ENCODE assay signal across 8 mouse cellular contexts in genomic region chr5:107437464-107438281, GRCm38 (mm10). TPM values are rescaled to one million over a fixed set of nuclear protein-coding genes. Genes with fewer than 3 reads are reported as not detected.
DNase-seq lines count a peak whose midpoint lies in the region; TF ChIP-seq lines count a peak whose summit lies in the region.

Gene Btbd8 (plus strand): TSS chr5:107437997.

- peak within 1 kb of the TSS; percentile 95 for H3K4me3 ChIP-seq in gastrocnemius, adult 2 months
- H3K4me3 ChIP-seq in megakaryocyte, embryonic 14.5 days (replicated peaks), result peak within 1 kb of the TSS; percentile 99

- H3K27ac ChIP-seq in gastrocnemius, adult 2 months, result peak within 1 kb of the TSS; percentile 97

- H3K4me1 ChIP-seq in megakaryocyte, embryonic 14.5 days, result peaks cover 53% of the 10 kb centered on the region

- peak; percentile 86 for DNase-seq in WW6 (ENCODE audit: low read depth, low spot score)
- DNase-seq in cerebellum, postnatal 4 days (ENCODE audit: low spot score in 2 of 2), result peak; percentile 96
- peak; percentile 97 for DNase-seq in gastrocnemius, adult 2 months
- DNase-seq in hindlimb bud, embryonic 11.5 days (ENCODE audit: extremely low spot score, low read depth, low spot score), result peak; percentile 92
- DNase-seq in left cerebral cortex, adult 8-10 months (ENCODE audit: low spot score in 2 of 2), result peak; percentile 87 to 91
- peak; percentile 95 to 96 for DNase-seq in right cerebral cortex, postnatal 10 days (ENCODE audit: low spot score in 2 of 2)
- peak; percentile 92 for DNase-seq in urinary bladder, postnatal 25 days (ENCODE audit: low spot score)

- TF ChIP-seq CTCF in gastrocnemius, adult 2 months (IDR thresholded peaks at IDR 0.05), result no peak

- H3K27me3 ChIP-seq in megakaryocyte, embryonic 14.5 days (replicated peaks), result peaks cover 5% of the 10 kb centered on the region

- H3K36me3 ChIP-seq in megakaryocyte, embryonic 14.5 days (replicated peaks; ENCODE audit: low read length), result peaks cover 2% of the 10 kb centered on the region

- intact Hi-C loops in gastrocnemius, adult 2 months (cut with DNase I), result loop anchor here (10.0 kb wide), 1 partner anchor 157 kb away; the partner anchor contains the start of genes Glmn and Rpap2

- no peaks in the 10 kb centered on the region for H3K9me3 ChIP-seq in megakaryocyte, embryonic 14.5 days

RNA-seq across cellular contexts. Expression of gene Btbd8, which starts in this region (rescaled TPM):
- total RNA-seq in gastrocnemius, adult 2 months (2021), result 1 to 10 TPM; 5.5 to 8.5 TPM
- 100 to 1,000 TPM; 146 to 156 (median 150) TPM for total RNA-seq in left cerebral cortex, adult 8-10 months (2022)
- 0.10 TPM in 1 of 2 replicates, not detected in the other for polyA plus RNA-seq in megakaryocyte, embryonic 14.5 days (2012; ENCODE audit: insufficient read depth, low replicate concordance)

Comparison
In these comparisons a context has a peak if more than half of its experiments do, and no peak if none do; other contexts are left out.
1. Peak in every context shown above with its lines: DNase-seq, H3K4me3 ChIP-seq and H3K27ac ChIP-seq.
2. RNA of gene Btbd8 (total RNA-seq): 146 to 156 TPM in left cerebral cortex, adult 8-10 months; 5.5 to 8.5 TPM in gastrocnemius, adult 2 months; every median in the first group is over 10 times any median in the second.